Mouse (Mus musculus): Measurements from ENCODE around the gene Th. TPM values are rescaled to one million over a fixed set of nuclear protein-coding genes. Genes with fewer than 3 reads are reported as not detected.

Th gene
- polyA plus RNA-seq, 1 experiment from 2014 or later = 1.2 TPM

DNA sequence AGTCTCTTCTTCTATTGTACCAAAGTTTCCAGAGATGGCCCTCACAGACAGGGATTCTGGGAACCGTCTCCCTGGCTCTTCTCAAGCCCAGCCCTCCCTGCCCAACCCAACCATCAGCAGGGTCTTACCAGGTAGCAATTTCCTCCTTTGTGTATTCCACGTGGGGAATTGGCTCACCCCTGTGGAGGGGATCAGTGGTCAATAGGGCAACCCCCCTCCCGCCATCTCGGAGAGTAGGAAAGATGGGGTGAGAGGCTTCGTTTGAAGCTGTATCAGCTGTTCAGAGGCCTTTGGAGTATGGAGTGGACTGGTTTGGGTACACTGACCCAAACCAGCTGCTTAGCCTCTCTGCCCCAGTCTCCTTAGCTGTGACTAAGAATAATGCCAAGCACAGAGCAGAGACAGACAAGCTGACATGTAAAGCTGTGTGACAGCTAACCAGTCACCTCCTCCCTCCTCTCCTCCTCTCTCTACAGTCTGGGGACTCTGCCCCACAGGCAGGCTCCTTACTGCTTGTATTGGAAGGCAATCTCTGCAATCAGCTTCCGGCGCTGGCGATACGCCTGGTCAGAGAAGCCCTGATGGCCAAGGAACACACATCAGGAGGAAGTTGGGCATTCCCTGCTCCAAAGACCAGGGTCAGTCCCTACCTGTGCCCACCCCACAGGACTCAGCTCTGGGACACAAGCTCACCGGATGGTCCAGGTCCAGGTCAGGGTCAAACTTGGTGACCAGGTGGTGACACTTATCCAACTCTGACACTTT lies 34.8 kb downstream of the Th start:
- Histone ChIP-seq H3K27ac (no peak overlapping the region; the same call in 1 of the 2 replicates), H3K27me3 (ENCODE audit: low read depth, poor library complexity, severe bottlenecking) (peaks cover 52% of the 10 kb centered on the region), H3K9me3 (replicated peaks) (no peaks in the 10 kb centered on the region), H3K36me3 (no peaks in the 10 kb centered on the region), H3K4me3 (no peak overlapping the region), H3K4me1 (peaks cover 21% of the 10 kb centered on the region)
- WGBS = 76% methylated on average over 10 of the region's 10 CpGs
- no peak for DNase-seq (ENCODE audit: low spot score)

DNA sequence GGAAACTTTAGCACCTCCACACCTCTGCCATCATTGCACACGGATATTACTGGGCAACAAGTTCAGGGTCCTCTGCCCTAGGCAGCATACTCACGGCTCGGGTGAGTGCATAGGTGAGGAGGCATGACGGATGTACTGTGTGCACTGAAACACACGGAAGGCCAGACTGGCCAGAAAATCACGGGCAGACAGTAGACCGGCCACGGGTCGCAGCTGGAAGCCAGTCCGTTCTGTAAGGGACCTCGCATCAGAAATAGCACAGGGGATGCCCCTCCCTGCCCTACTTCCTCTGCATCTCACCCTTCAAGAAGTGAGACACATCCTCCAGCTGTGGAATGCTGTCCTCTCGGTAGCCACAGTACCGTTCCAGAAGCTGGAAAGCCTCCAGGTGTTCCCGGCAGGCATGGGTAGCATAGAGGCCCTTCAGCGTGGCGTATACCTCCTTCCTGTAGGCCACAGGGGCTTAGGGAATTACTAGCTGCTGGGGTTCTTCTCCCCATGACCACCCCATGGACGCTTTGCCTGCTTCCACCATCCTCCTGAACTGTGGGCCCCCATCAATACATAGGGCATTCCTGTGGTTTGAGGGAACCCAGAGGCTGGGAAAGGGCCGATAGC lies 35.6 kb downstream of the Th start:
- peaks cover 44% of the 10 kb centered on the region for H3K27me3 ChIP-seq (ENCODE audit: low read depth, poor library complexity, severe bottlenecking)
- H3K36me3 ChIP-seq = no peaks in the 10 kb centered on the region
- 88% methylated on average over 18 of the region's 18 CpGs for WGBS
- H3K9me3 ChIP-seq (replicated peaks) = no peaks in the 10 kb centered on the region
- H3K27ac ChIP-seq = no peak overlapping the region
- no peak overlapping the region for H3K4me3 ChIP-seq
- peaks cover 18% of the 10 kb centered on the region for H3K4me1 ChIP-seq
- peak; percentile 27 for DNase-seq (ENCODE audit: low spot score)

DNA sequence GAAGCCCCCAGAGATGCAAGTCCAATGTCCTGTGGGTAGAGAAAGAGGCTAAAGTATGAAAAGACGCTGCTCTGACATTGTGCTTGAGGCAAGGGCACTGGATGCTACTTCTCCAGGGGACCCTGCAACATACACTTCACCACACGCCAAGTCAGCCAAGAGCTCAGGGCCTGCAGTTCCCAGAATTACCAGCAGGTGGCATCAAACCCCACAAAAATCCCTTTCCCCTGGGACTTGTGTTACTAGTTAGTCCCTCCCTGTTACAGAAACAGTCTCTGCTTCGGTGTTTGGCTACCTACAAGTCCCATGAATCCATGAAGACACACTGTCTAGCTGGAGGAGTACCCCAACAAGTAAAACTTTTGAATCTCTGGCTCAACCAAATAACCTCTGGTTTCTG lies 36.3 kb downstream of the Th start:
- Histone ChIP-seq H3K27ac (no peak overlapping the region), H3K9me3 (replicated peaks) (no peaks in the 10 kb centered on the region), H3K4me3 (no peak overlapping the region), H3K27me3 (ENCODE audit: low read depth, poor library complexity, severe bottlenecking) (peaks cover 37% of the 10 kb centered on the region), H3K4me1 (peaks cover 18% of the 10 kb centered on the region), H3K36me3 (no peaks in the 10 kb centered on the region)
- DNase-seq (ENCODE audit: low spot score) = peak; percentile 92
- WGBS = 13% methylated on average over 3 of the region's 3 CpGs

DNA sequence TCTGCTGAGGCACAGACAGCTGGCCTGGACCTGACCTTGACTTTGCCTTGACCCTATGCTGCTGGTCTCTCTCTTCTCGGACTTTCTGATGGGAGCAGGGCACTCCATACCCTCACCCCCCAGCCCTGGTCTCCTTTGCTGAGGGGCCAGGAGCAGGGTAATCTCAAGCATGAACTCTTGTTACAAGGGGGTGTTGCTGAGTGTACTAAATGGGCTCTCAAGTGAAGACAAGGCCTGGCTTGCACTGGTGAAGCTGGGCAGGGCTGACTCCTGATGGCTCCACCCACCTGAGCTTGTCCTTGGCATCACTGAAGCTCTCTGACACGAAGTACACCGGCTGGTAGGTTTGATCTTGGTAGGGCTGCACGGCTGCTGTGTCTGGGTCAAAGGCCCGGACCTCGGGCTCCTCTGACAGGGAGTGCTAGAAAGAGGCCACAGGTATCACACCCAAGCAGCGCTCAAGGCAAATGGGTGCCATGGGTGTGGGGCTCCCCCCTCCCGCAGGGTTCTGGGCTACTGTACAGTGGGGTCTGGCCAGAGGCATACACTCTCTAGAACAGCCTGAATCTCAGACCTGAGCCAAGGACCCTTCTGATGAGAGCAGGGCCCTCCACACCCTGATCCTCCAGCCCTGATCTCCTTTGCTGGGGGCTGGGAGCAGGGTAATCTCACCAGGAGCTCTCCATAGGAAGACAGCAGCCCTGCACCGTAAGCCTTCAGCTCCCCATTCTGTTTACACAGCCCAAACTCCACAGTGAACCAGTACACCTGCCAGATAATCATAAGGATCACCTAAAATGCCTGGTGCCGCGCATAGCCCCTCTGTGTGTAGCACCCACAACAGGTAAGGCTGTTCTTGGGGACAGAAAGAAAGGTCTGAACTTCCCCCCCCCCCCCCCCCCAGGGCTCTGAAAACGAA lies 36.9 kb downstream of the Th start:
- H3K4me1 ChIP-seq = peaks cover 18% of the 10 kb centered on the region
- H3K27me3 ChIP-seq (ENCODE audit: low read depth, poor library complexity, severe bottlenecking) = peaks cover 30% of the 10 kb centered on the region
- H3K9me3 ChIP-seq (replicated peaks) = no peaks in the 10 kb centered on the region
- 64% methylated on average over 12 of the region's 12 CpGs for WGBS
- peak; percentile 29 for DNase-seq (ENCODE audit: low spot score)
- H3K27ac ChIP-seq = no peak overlapping the region
- no peaks in the 10 kb centered on the region for H3K36me3 ChIP-seq
- H3K4me3 ChIP-seq = no peak overlapping the region

DNA sequence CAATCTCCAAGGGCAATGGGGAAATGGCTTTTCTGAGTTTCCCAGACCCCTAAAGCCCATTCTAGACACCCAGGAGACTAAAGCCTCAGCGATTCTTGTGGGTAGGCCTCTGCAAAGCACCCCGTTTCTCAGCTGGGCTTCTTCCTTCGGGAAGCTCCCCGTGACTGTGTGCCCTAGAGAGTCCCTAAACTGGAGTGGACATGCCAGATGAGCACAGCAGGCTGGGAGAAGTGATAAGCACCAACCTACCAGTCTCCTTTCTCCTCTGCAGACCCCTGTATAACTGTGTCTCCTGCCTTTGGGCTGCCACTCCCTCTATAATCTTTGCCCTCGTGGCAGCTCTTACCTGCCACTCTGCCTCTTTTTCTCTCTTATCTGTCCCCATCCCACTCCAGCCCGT lies 37.6 kb downstream of the Th start:
- no peak overlapping the region for H3K4me3 ChIP-seq
- peaks cover 24% of the 10 kb centered on the region for H3K27me3 ChIP-seq (ENCODE audit: low read depth, poor library complexity, severe bottlenecking)
- H3K4me1 ChIP-seq = peaks cover 17% of the 10 kb centered on the region
- no peaks in the 10 kb centered on the region for H3K36me3 ChIP-seq
- H3K27ac ChIP-seq = no peak overlapping the region
- H3K9me3 ChIP-seq (replicated peaks) = no peaks in the 10 kb centered on the region
- WGBS = 73% methylated on average over 6 of the region's 6 CpGs
- peak; percentile 15 for DNase-seq (ENCODE audit: low spot score)

DNA sequence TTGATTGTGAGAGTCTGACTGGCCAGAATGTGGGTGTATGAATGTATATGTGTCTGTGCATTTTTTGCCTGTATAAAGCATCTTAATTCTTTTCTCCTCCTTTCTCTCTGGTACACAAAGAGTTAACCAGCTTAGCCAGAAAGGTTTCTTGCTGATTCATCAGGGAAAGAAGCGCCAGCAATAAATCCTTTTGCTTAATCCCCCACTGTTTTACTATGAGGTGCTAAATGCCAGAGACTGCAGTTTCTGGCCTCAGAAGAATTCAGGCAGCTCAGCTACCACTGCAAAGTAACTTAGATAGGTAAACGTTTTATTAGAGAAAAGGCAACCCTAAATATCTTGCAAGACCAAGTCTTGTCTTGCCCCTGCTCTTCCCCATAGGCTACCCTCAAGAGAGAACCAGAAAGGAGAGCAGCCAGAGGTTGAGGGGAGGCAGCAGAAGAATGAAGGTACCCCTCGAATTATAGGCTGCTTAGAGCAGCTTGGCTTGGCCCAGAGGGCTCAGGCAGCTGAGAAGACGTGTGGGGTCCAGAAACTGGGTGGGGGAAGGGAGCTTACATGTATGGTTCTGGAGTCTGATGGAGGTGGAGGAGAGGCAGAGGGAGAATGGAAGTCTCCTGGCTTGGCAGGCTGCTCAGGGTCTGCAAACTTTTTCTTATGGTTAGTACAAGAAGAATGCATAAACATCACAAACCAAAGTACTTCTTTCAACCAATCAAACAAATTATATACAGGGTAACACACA lies 61.3 kb downstream of the Th start:
- Histone ChIP-seq H3K27ac (peak overlapping the region; percentile 62; the same call in 1 of the 2 replicates), H3K4me1 (peaks cover 11% of the 10 kb centered on the region), H3K36me3 (no peaks in the 10 kb centered on the region), H3K27me3 (ENCODE audit: low read depth, poor library complexity, severe bottlenecking) (no peaks in the 10 kb centered on the region), H3K4me3 (no peak overlapping the region), H3K9me3 (replicated peaks) (no peaks in the 10 kb centered on the region)
- DNase-seq (ENCODE audit: low spot score) = peak; percentile 38
- 4% methylated on average over 4 of the region's 4 CpGs for WGBS

DNA sequence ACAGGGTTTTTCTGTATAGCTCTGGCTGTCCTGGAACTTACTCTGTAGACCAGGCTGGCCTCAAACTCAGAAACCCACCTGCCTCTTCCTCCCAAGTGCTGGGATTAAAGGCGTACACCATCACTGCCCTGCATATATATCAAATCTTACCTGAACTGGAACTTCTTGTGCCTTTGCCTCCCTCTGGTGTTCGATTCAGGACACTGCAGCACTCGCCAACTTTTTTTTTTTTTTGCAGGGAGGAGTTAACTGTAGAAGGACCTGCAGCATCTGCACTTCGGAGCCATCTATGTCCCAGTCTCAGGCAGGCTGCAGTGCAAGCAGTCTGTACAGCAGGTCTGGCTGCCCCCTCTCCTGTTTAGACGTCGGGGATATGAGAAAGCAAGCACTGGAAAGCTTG lies 80.2 kb downstream of the Th start:
- Histone ChIP-seq H3K27me3 (ENCODE audit: low read depth, poor library complexity, severe bottlenecking) (no peaks in the 10 kb centered on the region), H3K4me3 (no peak overlapping the region), H3K27ac (no peak overlapping the region), H3K9me3 (replicated peaks) (no peaks in the 10 kb centered on the region), H3K4me1 (no peaks in the 10 kb centered on the region), H3K36me3 (no peaks in the 10 kb centered on the region)
- 18% methylated on average over 6 of the region's 6 CpGs for WGBS
- DNase-seq (ENCODE audit: low spot score) = peak; percentile 62

Other genes starting within 250 kb of the Th start
- not detected in 2 replicates for gene Ins2, start 187.7 kb downstream of the Th start, polyA plus RNA-seq (2016; fragmentation: Nextera tagmentation; extraction: Ambion mirVana)
- gene Ascl2, start 38.1 kb upstream of the Th start, polyA plus RNA-seq (2016; fragmentation: Nextera tagmentation; extraction: Ambion mirVana) = 0.26 and 0.40 TPM in 2 replicates
- gene Tspan32, start 73.9 kb upstream of the Th start, polyA plus RNA-seq (2016; fragmentation: Nextera tagmentation; extraction: Ambion mirVana) = 5.5 TPM in 2 replicates
- gene Cd81, start 121.6 kb upstream of the Th start, polyA plus RNA-seq (2016; fragmentation: Nextera tagmentation; extraction: Ambion mirVana) = 267 and 310 TPM in 2 replicates
- gene Tssc4, start 138.1 kb upstream of the Th start, polyA plus RNA-seq (2016; fragmentation: Nextera tagmentation; extraction: Ambion mirVana) = 145 and 157 TPM in 2 replicates
- gene Trpm5, start 163.5 kb upstream of the Th start, polyA plus RNA-seq (2016; fragmentation: Nextera tagmentation; extraction: Ambion mirVana) = 0.88 and 1.9 TPM in 2 replicates
- 0.94 and 1.0 TPM in 2 replicates for gene Kcnq1, start 175.2 kb upstream of the Th start, polyA plus RNA-seq (2016; fragmentation: Nextera tagmentation; extraction: Ambion mirVana)

Data from limb, embryonic 10.5 days (tissue).